Mouse (Mus musculus) kidney, embryonic 15.5 days (tissue): ENCODE measurements at regions not wholly inside any gene's neighbourhood (a gene's known extent, or its start where the extent isn't known, plus 50 kb on each side); places are given as distances from the start of the nearest gene placed in this dataset.

Source experiments
- ATAC-seq: fragments of 200-750 bp; cut with Nextera tagmentation; replicated peaks from 2 replicates; pipeline ENCODE4 v1.8.0; 2017; ENCODE audit warnings: moderate TSS enrichment; ENCODE audit not compliant: low FRiP score
- H3K27ac ChIP-seq: fragments of 300-500 bp; sonication (generic); 2 replicates; pipeline ENCODE4 v1.5.1; 2015; ENCODE audit warnings: mild to moderate bottlenecking, inconsistent platforms
- H3K27me3 ChIP-seq: fragments of 300-500 bp; sonication (generic); 2 replicates; pipeline ENCODE4 v1.6.1; 2015; ENCODE audit warnings: inconsistent platforms
- H3K36me3 ChIP-seq: fragments of 300-500 bp; sonication (generic); 2 replicates; pipeline ENCODE4 v1.6.1; 2015; ENCODE audit warnings: inconsistent platforms
- H3K4me1 ChIP-seq: fragments of 300-500 bp; sonication (generic); 2 replicates; pipeline ENCODE4 v1.6.1; 2015; ENCODE audit warnings: inconsistent platforms
- H3K4me2 ChIP-seq: fragments of 300-500 bp; sonication (generic); 2 replicates; pipeline ENCODE4 v1.6.1; 2015; ENCODE audit warnings: moderate library complexity, mild to moderate bottlenecking, inconsistent platforms
- H3K4me3 ChIP-seq: fragments of 300-500 bp; sonication (generic); replicated peaks from 2 replicates; pipeline ENCODE4 v1.5.1; 2015; ENCODE audit warnings: mild to moderate bottlenecking, inconsistent platforms
- H3K9ac ChIP-seq: fragments of 300-500 bp; sonication (generic); 2 replicates; pipeline ENCODE4 v1.6.1; 2015; ENCODE audit warnings: mild to moderate bottlenecking, inconsistent platforms
- H3K9me3 ChIP-seq: fragments of 300-500 bp; sonication (generic); replicated peaks from 2 replicates; pipeline ENCODE4 v1.6.1; 2016; ENCODE audit warnings: inconsistent platforms
- WGBS: fragments of 180-500 bp; shearing (Covaris S2); methylation state at CpG from one replicate; pipeline ENCODE4 v1.1.7; 2015; ENCODE audit warnings: mixed read lengths; 5-methylcytosine and 5-hydroxymethylcytosine counted together

DNA sequence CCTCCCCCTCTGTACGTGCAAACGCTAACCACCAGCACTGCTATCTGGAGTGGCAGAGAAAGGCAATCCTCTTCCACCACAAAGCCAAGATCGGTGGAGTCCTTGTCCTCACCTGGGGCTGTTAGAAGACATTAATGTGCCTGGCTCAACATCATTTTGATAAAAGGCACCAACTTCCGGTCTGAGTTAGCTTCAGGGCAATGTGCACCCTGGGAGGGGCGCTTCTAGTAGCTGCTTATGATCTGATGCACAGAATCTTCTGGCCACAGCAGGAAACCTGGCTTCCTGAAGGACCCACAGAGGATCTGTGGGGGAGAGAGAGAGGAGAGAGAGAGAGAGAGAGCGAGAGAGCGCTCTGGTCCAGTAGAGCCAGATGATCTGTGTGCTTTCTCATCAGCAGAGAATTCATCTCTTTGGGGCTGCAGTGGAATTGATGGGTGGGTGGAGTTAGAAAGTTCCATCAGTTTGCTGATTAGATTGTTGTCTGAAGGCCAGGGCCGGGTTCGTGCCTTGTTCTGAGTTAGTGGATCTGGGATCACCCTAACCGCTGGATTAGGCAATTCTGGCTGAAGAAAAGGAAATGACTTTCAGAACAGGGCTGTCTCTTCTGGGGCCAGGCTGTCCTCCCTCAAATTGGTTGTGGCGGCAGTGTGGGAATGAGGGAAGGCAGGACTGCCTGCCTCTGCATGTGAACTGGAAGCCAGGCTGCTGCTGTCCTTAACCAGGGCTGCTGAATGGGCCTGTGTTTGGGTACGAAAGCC, 101.3 kb upstream of the Pmepa1 start:
- Histone ChIP-seq H3K27me3 (no peaks in the 10 kb centered on the region), H3K4me1 (peaks cover 49% of the 10 kb centered on the region), H3K9ac (no peak overlapping the region), H3K9me3 (no peaks in the 10 kb centered on the region), H3K36me3 (no peaks in the 10 kb centered on the region), H3K4me2 (no peak overlapping the region), H3K27ac (peak overlapping the region; percentile 70), H3K4me3 (no peak overlapping the region)
- 48% methylated on average over 10 of the region's 12 CpGs for WGBS
- no peak for ATAC-seq

DNA sequence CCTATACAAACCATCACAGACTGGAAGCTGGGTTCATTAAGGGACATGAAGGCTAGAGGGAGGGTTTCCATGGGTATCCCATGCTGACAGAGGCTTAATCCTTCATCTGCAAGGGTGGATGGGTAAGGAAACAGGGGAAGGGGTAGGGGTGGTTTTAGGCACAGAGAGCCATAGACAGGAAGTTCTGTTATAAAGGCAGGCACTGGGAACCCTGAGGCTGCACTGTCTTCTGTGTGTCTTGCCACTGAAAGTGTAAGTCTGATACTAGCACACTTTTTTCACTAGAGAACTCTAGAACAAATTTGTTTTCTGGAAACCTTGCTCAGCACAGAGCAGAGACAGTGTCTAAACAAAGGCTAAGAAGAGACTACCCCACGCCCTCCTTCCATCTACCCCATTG, 103.4 kb upstream of the Pmepa1 start:
- peaks cover 60% of the 10 kb centered on the region for H3K4me1 ChIP-seq
- H3K9ac ChIP-seq = no peak overlapping the region
- no peaks in the 10 kb centered on the region for H3K27me3 ChIP-seq
- H3K4me3 ChIP-seq = no peak overlapping the region
- H3K36me3 ChIP-seq = no peaks in the 10 kb centered on the region
- no peaks in the 10 kb centered on the region for H3K9me3 ChIP-seq
- no peak overlapping the region for H3K4me2 ChIP-seq
- no peak for ATAC-seq
- H3K27ac ChIP-seq = peak overlapping the region; percentile 54
- WGBS = 92% methylated on average over 1 of the region's 1 CpGs

DNA sequence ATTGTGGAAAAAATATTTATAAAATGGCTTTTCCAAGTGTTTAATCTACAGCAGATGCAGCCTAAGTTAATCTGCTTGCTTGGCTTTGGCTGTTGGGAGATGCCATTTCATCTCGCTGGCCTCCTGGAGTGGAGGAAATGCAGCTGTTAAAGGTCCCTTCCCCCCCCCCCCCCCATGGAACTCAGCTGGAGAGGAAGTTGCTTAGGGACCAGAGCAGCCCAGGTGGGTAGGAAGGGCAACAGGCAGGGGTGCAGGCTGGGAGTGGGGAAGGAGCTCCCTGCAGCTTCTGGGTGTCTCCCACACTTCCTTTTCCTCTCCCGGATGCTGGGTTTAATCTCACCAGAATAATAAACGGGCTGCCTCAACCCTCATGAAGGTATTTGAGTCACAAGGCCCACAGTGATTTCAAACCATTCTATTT, 104.0 kb upstream of the Pmepa1 start:
- 35% methylated on average over 3 of the region's 3 CpGs for WGBS
- ATAC-seq = no peak
- Histone ChIP-seq H3K4me3 (no peak overlapping the region), H3K27me3 (no peaks in the 10 kb centered on the region), H3K4me1 (peaks cover 65% of the 10 kb centered on the region), H3K36me3 (no peaks in the 10 kb centered on the region), H3K27ac (peak overlapping the region; percentile 54), H3K9me3 (no peaks in the 10 kb centered on the region), H3K4me2 (no peak overlapping the region), H3K9ac (no peak overlapping the region)

DNA sequence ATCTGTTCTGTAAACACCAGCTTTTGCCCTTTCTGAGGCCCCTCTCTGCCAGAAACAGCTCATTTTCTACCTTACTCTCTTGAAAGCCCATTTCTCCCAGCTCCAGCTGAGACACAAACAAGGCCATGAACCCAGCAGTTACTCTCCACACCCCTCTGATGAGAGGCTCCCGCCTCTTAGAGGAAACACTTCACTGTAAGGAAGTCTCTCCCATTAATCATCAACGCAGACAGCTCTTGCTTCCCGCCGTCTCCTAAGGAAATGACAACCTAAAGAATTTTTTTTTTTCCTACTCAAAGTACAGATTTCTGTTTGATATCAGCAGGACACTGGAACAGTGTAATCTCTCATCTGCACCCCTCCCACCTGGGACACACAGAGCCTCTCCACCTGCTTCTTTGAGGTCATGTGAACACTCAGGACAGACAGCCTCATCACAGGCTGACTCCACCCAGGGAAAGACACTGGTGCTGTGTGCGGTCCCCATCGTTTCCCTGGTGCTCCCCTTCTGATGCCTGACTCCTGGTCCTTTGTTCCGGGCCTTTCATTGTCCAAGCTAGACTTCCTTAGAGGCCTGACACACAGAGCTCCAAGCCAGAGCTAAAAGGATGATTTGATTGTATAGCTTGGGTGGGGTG, 106.0 kb upstream of the Pmepa1 start:
- H3K27ac ChIP-seq = peak overlapping the region; percentile 70
- H3K9ac ChIP-seq = no peak overlapping the region
- WGBS = 36% methylated on average over 7 of the region's 7 CpGs
- ATAC-seq = no peak; the same call in 1 of the 2 replicates
- H3K36me3 ChIP-seq = no peaks in the 10 kb centered on the region
- no peak overlapping the region for H3K4me3 ChIP-seq
- no peaks in the 10 kb centered on the region for H3K9me3 ChIP-seq
- H3K27me3 ChIP-seq = no peaks in the 10 kb centered on the region
- H3K4me2 ChIP-seq = no peak overlapping the region
- peaks cover 57% of the 10 kb centered on the region for H3K4me1 ChIP-seq

- no peak overlapping the region for H3K9ac ChIP-seq
- WGBS = 38% methylated on average over 8 of the region's 8 CpGs
- no peak overlapping the region for H3K4me2 ChIP-seq
- peak; percentile 46 for ATAC-seq
- H3K27me3 ChIP-seq = no peaks in the 10 kb centered on the region
- H3K27ac ChIP-seq = no peak overlapping the region
- no peak overlapping the region for H3K4me3 ChIP-seq
- H3K36me3 ChIP-seq = no peaks in the 10 kb centered on the region
- no peaks in the 10 kb centered on the region for H3K9me3 ChIP-seq
- H3K4me1 ChIP-seq = peaks cover 40% of the 10 kb centered on the region
Observed at GRCm38 (mm10) chr2:173384935-173385586, 108.7 kb upstream of the Pmepa1 start.

GRCm38 (mm10) chr2:173385722-173386141, 109.4 kb upstream of the Pmepa1 start:
- Histone ChIP-seq H3K36me3 (no peaks in the 10 kb centered on the region), H3K9ac (no peak overlapping the region), H3K27ac (no peak overlapping the region), H3K27me3 (no peaks in the 10 kb centered on the region), H3K4me1 (peaks cover 35% of the 10 kb centered on the region), H3K4me2 (no peak overlapping the region), H3K4me3 (no peak overlapping the region), H3K9me3 (no peaks in the 10 kb centered on the region)
- WGBS = 47% methylated on average over 9 of the region's 9 CpGs
- no peak for ATAC-seq

- Histone ChIP-seq H3K9ac (no peak overlapping the region), H3K36me3 (no peaks in the 10 kb centered on the region), H3K4me2 (no peak overlapping the region), H3K9me3 (no peaks in the 10 kb centered on the region), H3K27ac (no peak overlapping the region), H3K4me3 (no peak overlapping the region), H3K4me1 (peaks cover 32% of the 10 kb centered on the region), H3K27me3 (no peaks in the 10 kb centered on the region)
- WGBS = 78% methylated on average over 4 of the region's 4 CpGs
- no peak for ATAC-seq
Observed at GRCm38 (mm10) chr2:173388140-173388539, 111.8 kb upstream of the Pmepa1 start.

GRCm38 (mm10) chr2:173392557-173393323, 116.4 kb upstream of the Pmepa1 start:
- Histone ChIP-seq H3K4me2 (no peak overlapping the region), H3K9me3 (no peaks in the 10 kb centered on the region), H3K4me1 (peaks cover 19% of the 10 kb centered on the region), H3K4me3 (no peak overlapping the region), H3K27ac (peak overlapping the region; percentile 20; the same call in 1 of the 2 replicates), H3K9ac (no peak overlapping the region), H3K36me3 (no peaks in the 10 kb centered on the region), H3K27me3 (no peaks in the 10 kb centered on the region)
- ATAC-seq = peak; percentile 71
- WGBS = 38% methylated on average over 14 of the region's 14 CpGs

DNA sequence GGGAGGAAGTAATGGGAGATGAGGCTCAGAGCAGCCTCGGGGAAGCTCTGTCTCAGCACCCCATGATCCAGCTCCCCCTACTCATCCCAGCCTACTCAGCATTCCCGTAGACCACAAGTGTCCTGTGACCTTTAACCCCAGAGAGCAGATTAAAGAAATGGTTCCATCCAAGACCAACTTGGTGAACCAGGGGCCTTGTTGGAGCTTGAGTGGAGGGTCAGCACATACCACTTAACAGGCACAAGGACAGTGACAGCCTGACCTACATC, 116.9 kb upstream of the Pmepa1 start:
- Histone ChIP-seq H3K27ac (no peak overlapping the region), H3K36me3 (no peaks in the 10 kb centered on the region), H3K27me3 (no peaks in the 10 kb centered on the region), H3K4me3 (no peak overlapping the region), H3K9me3 (no peaks in the 10 kb centered on the region), H3K4me2 (no peak overlapping the region), H3K9ac (no peak overlapping the region), H3K4me1 (peaks cover 19% of the 10 kb centered on the region)
- ATAC-seq = no peak
- WGBS = 20% methylated on average over 2 of the region's 2 CpGs

DNA sequence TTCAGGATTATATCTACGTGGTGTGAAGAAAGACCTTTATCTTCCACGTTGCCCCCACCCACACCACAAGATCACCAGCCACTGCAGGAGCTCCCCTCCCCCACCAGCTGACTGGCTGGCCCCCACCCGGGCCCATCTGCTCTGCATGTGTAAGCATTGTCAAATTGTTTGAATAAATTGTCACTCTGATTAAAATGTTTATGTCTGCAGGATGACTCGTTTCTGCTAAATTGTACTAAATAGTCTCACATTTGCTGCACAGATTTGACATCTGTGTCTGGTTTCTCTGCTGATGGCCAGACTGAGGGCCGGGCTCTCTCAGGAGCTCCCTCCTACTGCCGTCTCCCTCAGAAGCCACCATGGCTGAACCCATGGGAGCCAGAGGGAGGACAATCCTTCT, 119.2 kb upstream of the Pmepa1 start:
- Histone ChIP-seq H3K27ac (no peak overlapping the region), H3K36me3 (no peaks in the 10 kb centered on the region), H3K27me3 (no peaks in the 10 kb centered on the region), H3K9me3 (no peaks in the 10 kb centered on the region), H3K9ac (no peak overlapping the region), H3K4me3 (no peak overlapping the region), H3K4me1 (peaks cover 19% of the 10 kb centered on the region), H3K4me2 (no peak overlapping the region)
- ATAC-seq = no peak
- WGBS = 57% methylated on average over 6 of the region's 6 CpGs

DNA sequence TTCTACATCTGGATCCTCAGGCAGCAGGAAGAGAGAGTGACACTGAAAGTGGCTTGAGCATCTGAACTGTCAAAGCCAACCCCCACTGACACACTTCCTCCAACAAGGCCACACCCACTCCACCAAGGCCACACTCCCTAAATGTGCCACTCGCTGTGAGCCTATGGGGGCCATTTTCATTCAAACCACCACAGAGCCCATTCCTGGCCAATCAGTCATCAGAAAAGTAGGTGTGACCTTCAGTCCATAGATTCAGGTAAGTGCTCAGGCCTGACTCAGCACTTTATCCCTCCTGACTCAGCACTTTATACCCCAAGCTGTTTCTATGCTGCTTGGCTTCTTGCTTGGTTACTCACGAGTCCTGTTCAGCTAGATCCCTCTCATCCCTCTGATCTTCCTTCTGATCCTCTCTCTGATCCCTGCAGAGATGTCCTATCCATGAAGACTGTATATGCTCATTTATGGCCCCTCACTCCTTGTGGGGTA, 121.6 kb upstream of the Pmepa1 start:
- WGBS = 90% methylated on average over 2 of the region's 2 CpGs
- no peak overlapping the region for H3K4me2 ChIP-seq
- no peaks in the 10 kb centered on the region for H3K27me3 ChIP-seq
- H3K9ac ChIP-seq = no peak overlapping the region
- 0 out of 2 replicates have a peak, but pooled peaks cover 4% of the 10 kb centered on the region for H3K9me3 ChIP-seq
- no peaks in the 10 kb centered on the region for H3K36me3 ChIP-seq
- no peak for ATAC-seq
- no peak overlapping the region for H3K27ac ChIP-seq
- peaks cover 9% of the 10 kb centered on the region for H3K4me1 ChIP-seq
- no peak overlapping the region for H3K4me3 ChIP-seq

DNA sequence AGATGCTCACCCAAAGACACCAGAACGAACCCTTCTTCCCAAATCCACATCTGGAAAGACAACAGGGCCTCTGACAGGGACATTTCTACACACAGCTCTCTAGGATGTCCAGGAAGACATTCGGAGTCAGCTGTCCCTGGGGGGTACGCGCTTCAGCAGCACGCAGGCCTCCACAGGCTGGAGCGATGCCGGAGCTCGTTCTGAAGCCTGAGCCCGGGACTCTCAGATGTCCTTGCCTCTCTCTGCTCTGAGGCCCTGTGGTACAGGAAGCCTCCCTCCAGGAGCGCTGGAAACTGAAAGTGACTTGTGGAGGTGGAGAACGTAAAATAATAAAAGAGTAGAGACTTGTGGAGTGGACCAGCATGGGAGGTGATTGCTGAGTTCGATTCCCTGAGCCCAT, 116.8 kb upstream of the 1700021F07Rik start:
- H3K9ac ChIP-seq = no peak overlapping the region
- 0 out of 2 replicates have a peak, but pooled peaks cover 4% of the 10 kb centered on the region for H3K9me3 ChIP-seq
- H3K4me2 ChIP-seq = no peak overlapping the region
- H3K27ac ChIP-seq = no peak overlapping the region
- H3K36me3 ChIP-seq = no peaks in the 10 kb centered on the region
- H3K27me3 ChIP-seq = peaks cover 16% of the 10 kb centered on the region
- WGBS = 76% methylated on average over 12 of the region's 12 CpGs
- H3K4me3 ChIP-seq = no peak overlapping the region
- H3K4me1 ChIP-seq = peaks cover 26% of the 10 kb centered on the region
- no peak for ATAC-seq
